Mouse (Mus musculus) C2C12 (cell line): ENCODE results near the gene Marveld1. TPM values are rescaled to one million over a fixed set of nuclear protein-coding genes. Genes with fewer than 3 reads are reported as not detected.
A peak's percentile ranks its signal among the peaks of the same experiment; 100 is the strongest.

Experiments used
- H3K27me3 ChIP-seq: one replicate; pipeline ENCODE4 v1.6.1; 2011; ENCODE audit not compliant: control insufficient read depth, insufficient read depth, insufficient read length
- H3K36me3 ChIP-seq: one replicate; pipeline ENCODE4 v1.6.1; 2011; ENCODE audit not compliant: control insufficient read depth, insufficient read depth
- H3K4me3 ChIP-seq: one replicate; pipeline ENCODE4 v1.5.1; 2011; ENCODE audit warnings: mild to moderate bottlenecking, control low read depth; ENCODE audit not compliant: poor library complexity, insufficient read depth, severe bottlenecking
- H3K79me2 ChIP-seq: one replicate; pipeline ENCODE4 v1.6.1; 2011; ENCODE audit not compliant: control insufficient read depth, insufficient read depth
- H3K79me3 ChIP-seq: one replicate; pipeline ENCODE4 v1.6.1; 2011; ENCODE audit warnings: low read depth, control low read depth
- H3ac ChIP-seq: one replicate; pipeline ENCODE3; 2011; ENCODE audit warnings: low read depth; ENCODE audit not compliant: control insufficient read depth, insufficient read length
- CEBPB ChIP-seq: IDR thresholded peaks from one replicate; pipeline ENCODE4 v1.6.1; 2011; ENCODE audit warnings: low read depth, mild to moderate bottlenecking, control low read depth, moderate library complexity
- CTCF ChIP-seq: IDR thresholded peaks from one replicate; pipeline ENCODE4 v1.5.1; 2011; ENCODE audit not compliant: control insufficient read depth, insufficient read depth, insufficient read length
- FOSL1 ChIP-seq: IDR thresholded peaks from one replicate; pipeline ENCODE4 v1.8.0; 2011; ENCODE audit warnings: mild to moderate bottlenecking, low read length; ENCODE audit not compliant: poor library complexity, insufficient read depth, severe bottlenecking
- MAX ChIP-seq: IDR thresholded peaks from one replicate; pipeline ENCODE4 v1.6.1; 2011; ENCODE audit warnings: mild to moderate bottlenecking, control low read depth
- MYOD1 ChIP-seq: IDR thresholded peaks from one replicate; pipeline ENCODE4 v1.6.1; 2011; ENCODE audit warnings: low read depth; ENCODE audit not compliant: control insufficient read depth, insufficient read length
- MYOG ChIP-seq: IDR thresholded peaks from one replicate; pipeline ENCODE4 v1.6.1; 2011; ENCODE audit not compliant: control insufficient read depth, insufficient read length; ENCODE audit errors: extremely low read depth
- USF1 ChIP-seq: IDR thresholded peaks from one replicate; pipeline ENCODE4 v1.6.1; 2011; ENCODE audit warnings: low read depth, mild to moderate bottlenecking, control low read depth, moderate library complexity
- polyA plus RNA-seq: library from polyadenylated mRNA; unstranded; fragments of >200 nt; fragmentation: generic; extraction: Trizol; gene quantifications from one replicate; pipeline ENCODE4 v1.2.1, GENCODE M21; 2012; ENCODE audit warnings: missing spikeins

Marveld1 gene
- polyA plus RNA-seq, 1 experiment = 33.0 TPM

DNA sequence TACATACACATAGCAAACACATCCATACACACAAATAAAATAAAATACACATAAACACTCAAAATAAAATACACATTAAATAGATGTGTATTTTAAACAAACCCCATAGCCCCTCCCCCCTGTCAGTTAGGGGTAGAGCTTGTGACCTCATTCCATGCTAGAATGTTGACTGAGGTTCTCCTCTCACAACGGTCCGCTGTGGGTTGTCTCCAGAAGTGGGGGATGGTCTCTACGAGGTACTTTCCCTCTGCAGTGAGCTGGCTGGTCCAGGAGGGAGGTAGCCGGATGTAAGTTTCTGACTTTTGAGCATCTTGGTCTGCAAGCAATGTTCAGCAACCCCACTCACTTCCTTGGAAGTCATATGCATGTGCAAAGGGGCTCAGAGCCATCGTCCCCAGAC, 16.6 kb downstream of the Marveld1 start, which contains the start of gene Zfyve27:
TSS of gene Zfyve27 (plus strand) at position 188 of the 400 bp plus-strand sequence.
- no peak within 1 kb of the TSS for H3K4me3 ChIP-seq
- peaks cover 14% of the 10 kb centered on the region for H3K27me3 ChIP-seq
- H3K79me2 ChIP-seq = no peaks in the 10 kb centered on the region
- H3K36me3 ChIP-seq = no peaks in the 10 kb centered on the region
- no peak within 1 kb of the TSS for H3ac ChIP-seq
- no peak for TF ChIP-seq FOSL1
- TF ChIP-seq CTCF = no peak
- TF ChIP-seq USF1 = no peak
- no peak for TF ChIP-seq MAX
- no peak for TF ChIP-seq MYOG
- TF ChIP-seq CEBPB = no peak
- no peaks in the 10 kb centered on the region for H3K79me3 ChIP-seq

GRCm38 (mm10) chr19:42164188-42164587, 17.0 kb downstream of the Marveld1 start:
- Histone ChIP-seq H3K36me3 (no peaks in the 10 kb centered on the region), H3K4me3 (no peak overlapping the region), H3ac (no peak overlapping the region), H3K79me3 (no peaks in the 10 kb centered on the region), H3K79me2 (no peaks in the 10 kb centered on the region), H3K27me3 (peaks cover 18% of the 10 kb centered on the region)
- no peak for TF ChIP-seq FOSL1
- TF ChIP-seq CTCF = no peak
- TF ChIP-seq CEBPB = no peak
- TF ChIP-seq MYOD1 = no peak

DNA sequence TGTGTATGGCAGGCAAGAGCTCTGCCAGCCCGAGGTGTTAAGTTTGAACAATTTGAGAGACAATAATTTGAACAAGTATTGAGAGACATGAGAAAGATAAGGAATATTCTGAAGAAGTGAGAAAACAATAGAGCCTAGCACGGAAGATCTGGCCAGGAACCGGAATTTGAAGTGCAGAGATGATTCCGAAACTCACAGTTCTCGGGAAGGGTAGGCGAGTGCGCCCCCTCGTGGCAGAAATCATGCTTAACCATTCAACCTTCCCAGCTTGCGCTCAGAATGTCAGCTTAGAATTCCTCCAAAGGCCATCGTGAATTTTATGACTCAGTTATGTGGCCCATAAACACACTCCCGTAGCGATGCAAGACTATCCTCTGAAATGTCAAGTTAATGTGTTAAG, 18.9 kb downstream of the Marveld1 start:
- H3K4me3 ChIP-seq = no peak overlapping the region
- H3ac ChIP-seq = no peak overlapping the region
- no peaks in the 10 kb centered on the region for H3K79me3 ChIP-seq
- H3K27me3 ChIP-seq = peaks cover 20% of the 10 kb centered on the region
- no peaks in the 10 kb centered on the region for H3K36me3 ChIP-seq
- peaks cover 6% of the 10 kb centered on the region for H3K79me2 ChIP-seq
- peak; percentile 81 for TF ChIP-seq CTCF
- no peak for TF ChIP-seq FOSL1
- no peak for TF ChIP-seq MAX

- Histone ChIP-seq H3K79me3 (peaks cover 2% of the 10 kb centered on the region), H3K4me3 (no peak overlapping the region), H3K36me3 (no peaks in the 10 kb centered on the region), H3K27me3 (peaks cover 20% of the 10 kb centered on the region), H3K79me2 (peaks cover 12% of the 10 kb centered on the region), H3ac (no peak overlapping the region)
- TF ChIP-seq MYOD1 (no peak), MYOG (no peak), FOSL1 (no peak), MAX (no peak), USF1 (no peak), CEBPB (no peak), CTCF (no peak)
These were observed 19.6 kb downstream of the Marveld1 start for GRCm38 (mm10) chr19:42166766-42167165.

DNA sequence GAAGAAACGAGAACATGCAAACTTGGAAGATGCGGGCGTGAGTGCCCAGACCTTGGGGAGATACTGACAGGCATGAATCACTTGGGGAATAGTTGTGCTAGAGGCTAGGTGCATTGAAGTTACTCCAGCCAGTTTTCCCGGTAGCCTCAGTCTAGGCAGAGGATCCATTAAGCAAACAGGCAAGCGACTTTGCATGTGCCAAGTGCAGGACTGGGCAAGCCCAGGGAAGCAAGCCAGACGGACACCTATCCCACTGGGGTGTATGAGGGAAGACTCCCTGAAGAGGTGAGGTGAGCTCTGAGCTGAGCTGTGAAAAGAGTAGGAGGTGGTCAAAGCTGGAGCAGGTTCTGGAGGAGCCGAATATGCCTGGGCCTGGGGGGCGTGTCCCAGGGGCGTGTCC, 20.3 kb downstream of the Marveld1 start:
- Histone ChIP-seq H3K36me3 (no peaks in the 10 kb centered on the region), H3ac (no peak overlapping the region), H3K27me3 (peaks cover 20% of the 10 kb centered on the region), H3K4me3 (no peak overlapping the region), H3K79me2 (peaks cover 14% of the 10 kb centered on the region), H3K79me3 (peaks cover 4% of the 10 kb centered on the region)
- TF ChIP-seq MYOG = no peak
- TF ChIP-seq CTCF = no peak
- TF ChIP-seq MAX = no peak
- no peak for TF ChIP-seq MYOD1
- no peak for TF ChIP-seq FOSL1

DNA sequence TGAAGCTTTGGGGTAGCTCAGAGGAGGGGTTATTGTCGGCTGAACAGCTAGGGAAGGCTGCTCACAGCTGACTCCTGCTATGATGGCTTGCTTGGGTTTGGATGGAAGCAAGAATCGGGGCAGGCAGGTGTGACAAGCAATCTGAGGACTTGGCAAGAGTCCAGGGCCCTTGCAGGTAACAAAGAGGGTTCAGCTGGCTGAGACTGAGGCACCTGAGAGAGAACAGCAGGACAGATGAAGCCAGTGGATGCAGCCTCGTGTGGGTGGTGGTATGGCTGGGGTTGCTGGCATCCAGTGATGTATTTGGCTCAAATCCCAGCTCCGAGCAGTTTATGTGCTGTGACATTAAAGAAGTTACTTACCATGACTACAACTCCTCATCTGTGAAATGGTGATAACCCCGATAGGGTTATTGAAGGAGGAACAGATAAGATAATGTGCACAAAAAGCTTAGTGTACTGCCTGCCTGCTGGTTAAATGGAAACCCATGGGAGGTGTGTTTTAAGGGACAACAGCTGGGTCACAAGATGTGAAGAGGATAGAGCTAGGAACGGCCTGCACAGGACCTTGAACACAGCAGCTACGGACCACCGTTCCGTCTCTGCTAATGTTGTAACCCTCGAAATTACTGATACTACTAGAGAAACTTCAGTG, 22.2 kb downstream of the Marveld1 start:
- Histone ChIP-seq H3K79me3 (peaks cover 5% of the 10 kb centered on the region), H3K4me3 (no peak overlapping the region), H3K27me3 (peaks cover 20% of the 10 kb centered on the region), H3ac (no peak overlapping the region), H3K79me2 (peaks cover 14% of the 10 kb centered on the region), H3K36me3 (no peaks in the 10 kb centered on the region)
- TF ChIP-seq USF1 = no peak
- TF ChIP-seq CTCF = no peak
- TF ChIP-seq MAX = no peak
- no peak for TF ChIP-seq MYOD1
- no peak for TF ChIP-seq FOSL1
- no peak for TF ChIP-seq MYOG
